Mouse (Mus musculus) layer of hippocampus, adult 18-20 months (tissue): ENCODE data around the gene Alms1. TPM values are rescaled to one million over a fixed set of nuclear protein-coding genes. Genes with fewer than 3 reads are reported as not detected.
"Not testable (repeated sequence)": the region's sequence is repeated elsewhere in the genome, so short reads cannot be mapped to it uniquely, and the experiment has no call there.

Experiments
- DNase-seq, 2 experiments: peaks; one replicate each; pipeline ENCODE4 v3.0.0; 2022; ENCODE audit warnings: low spot score in 2 of 2
- microRNA-seq, 2 experiments: library from miRNA; unstranded; fragments of <30 nt; microRNA quantifications; one replicate each; pipeline ENCODE4 v1.2.0; 2021
- total RNA-seq, 2 experiments: library from RNA; stranded (reverse); gene quantifications; 2 replicates each; pipeline ENCODE4 v1.2.3; 2021

Alms1 gene
- total RNA-seq, 2 experiments from 2014 or later = 6.7 to 7.0 TPM

- DNase-seq = not testable (repeated sequence)
Observed at GRCm38 (mm10) chr6:85713105-85713504, 125.8 kb downstream of the Alms1 start, which contains the start of gene Nat8f7. Nat8f7 (minus strand) TSS chr6:85713205.

Small RNA genes lying within 50 kb of the gene (microRNA-seq; reads per million reads assigned to microRNA genes)
- gene Gm27317 = 0 reads per million in 2 experiments

Other genes starting within 250 kb of the Alms1 start
- 10 to 100 TPM; 60.7 to 61.2 TPM for gene Rab11fip5, start 212.9 kb upstream of the Alms1 start, total RNA-seq
- gene Noto, start 163.6 kb upstream of the Alms1 start, total RNA-seq = not detected
- gene Smyd5, start 155.5 kb upstream of the Alms1 start, total RNA-seq = 10 to 100 TPM; 46.9 to 49.0 TPM
- gene Cct7, start 136.0 kb upstream of the Alms1 start, total RNA-seq = 100 to 1,000 TPM; 229 to 234 TPM
- gene Pradc1, start 135.6 kb upstream of the Alms1 start, total RNA-seq = 10 to 100 TPM; 17.0 to 17.3 TPM
- 10 to 100 TPM; 86.4 to 86.8 TPM for gene Fbxo41, start 84.5 kb upstream of the Alms1 start, total RNA-seq
- 10 to 100 TPM; 38.7 to 53.2 TPM for gene Egr4, start 73.9 kb upstream of the Alms1 start, total RNA-seq
- 1 to 10 TPM; 3.4 to 4.0 TPM for gene Nat8f7, start 125.7 kb downstream of the Alms1 start, total RNA-seq
- 1 to 10 TPM; 2.1 to 3.4 TPM for gene Nat8f3, start 178.2 kb downstream of the Alms1 start, total RNA-seq
- 1 to 10 TPM; 1.1 to 1.3 TPM for gene Nat8f6, start 233.4 kb downstream of the Alms1 start, total RNA-seq
- 1 to 10 TPM; 6.7 to 7.3 TPM for gene Nat8f5, start 233.4 kb downstream of the Alms1 start, total RNA-seq
- gene Nat8, start 244.6 kb downstream of the Alms1 start, total RNA-seq = 1 to 10 TPM; 4.4 to 4.6 TPM